Mouse (Mus musculus) forebrain, embryonic 11.5 days (tissue): ENCODE results near the gene Ctcf. TPM values are rescaled to one million over a fixed set of nuclear protein-coding genes. Genes with fewer than 3 reads are reported as not detected.

ENCODE experiments used
- ATAC-seq: fragments of 200-750 bp; cut with Nextera tagmentation; replicated peaks from 2 replicates; pipeline ENCODE4 v1.8.0; 2017; ENCODE audit warnings: moderate TSS enrichment; ENCODE audit not compliant: low FRiP score
- DNase-seq: peaks from one replicate; pipeline ENCODE4 v3.0.0-alpha.2; 2017; ENCODE audit warnings: low spot score
- H3K27ac ChIP-seq: fragments of 300-500 bp; sonication (generic); 2 replicates; pipeline ENCODE4 v1.5.1; 2014; ENCODE audit warnings: low read depth, low read length
- H3K27me3 ChIP-seq: fragments of 300-500 bp; sonication (generic); 2 replicates; pipeline ENCODE4 v1.6.1; 2014; ENCODE audit warnings: mild to moderate bottlenecking, low read length, mixed read lengths; ENCODE audit not compliant: control insufficient read depth, insufficient read depth
- H3K36me3 ChIP-seq: fragments of 300-500 bp; sonication (generic); 2 replicates; pipeline ENCODE4 v1.6.1; 2014; ENCODE audit warnings: mild to moderate bottlenecking, low read length, moderate library complexity, mixed read lengths; ENCODE audit not compliant: control insufficient read depth, insufficient read depth
- H3K4me1 ChIP-seq: fragments of 300-500 bp; sonication (generic); replicated peaks from 2 replicates; pipeline ENCODE4 v1.6.1; 2014; ENCODE audit warnings: low read length, mixed read lengths; ENCODE audit not compliant: control insufficient read depth, insufficient read depth
- H3K4me2 ChIP-seq: fragments of 300-500 bp; sonication (generic); 2 replicates; pipeline ENCODE4 v1.6.1; 2014; ENCODE audit warnings: low read depth, mild to moderate bottlenecking, low read length, moderate library complexity, mixed read lengths; ENCODE audit not compliant: severe bottlenecking
- H3K4me3 ChIP-seq: fragments of 300-500 bp; sonication (generic); 2 replicates; pipeline ENCODE4 v1.5.1; 2014; ENCODE audit warnings: low read depth, low read length
- H3K9ac ChIP-seq: fragments of 300-500 bp; sonication (generic); 2 replicates; pipeline ENCODE4 v1.6.1; 2014; ENCODE audit warnings: low read length
- H3K9me3 ChIP-seq: fragments of 300-500 bp; sonication (generic); 2 replicates; pipeline ENCODE4 v1.6.1; 2016; ENCODE audit warnings: low read length, mixed read lengths; ENCODE audit not compliant: control insufficient read depth
- WGBS: fragments of 180-500 bp; shearing (Covaris S2); extraction: QIAGEN DNeasy Blood & Tissue Kit; methylation state at CpG from one replicate; pipeline ENCODE4 v1.1.7; 2014; 5-methylcytosine and 5-hydroxymethylcytosine counted together
- polyA plus RNA-seq: library from polyadenylated mRNA; unstranded; fragments of >200 nt; fragmentation: Nextera tagmentation; extraction: Ambion mirVana; gene quantifications from 2 replicates; pipeline ENCODE4 v1.2.1, GENCODE M21; 2014

Gene Ctcf
- polyA plus RNA-seq, 1 experiment from 2014 or later, result 134 TPM

GRCm38 (mm10) chr8:105621841-105622240 is 14.5 kb upstream of the Ctcf start:
- DNase-seq (no peak), ATAC-seq (no peak)
- H3K4me1 ChIP-seq, result 0 out of 2 replicates have a peak, but pooled peaks cover 2% of the 10 kb centered on the region
- H3K4me2 ChIP-seq, result no peak overlapping the region
- 79% methylated on average over 4 of the region's 4 CpGs for WGBS
- no peak overlapping the region for H3K9ac ChIP-seq
- no peak overlapping the region for H3K27ac ChIP-seq
- H3K27me3 ChIP-seq, result no peaks in the 10 kb centered on the region
- H3K36me3 ChIP-seq, result peaks cover 5% of the 10 kb centered on the region; the same call in 1 of the 2 replicates
- H3K9me3 ChIP-seq, result no peaks in the 10 kb centered on the region
- H3K4me3 ChIP-seq, result no peak overlapping the region

- no peaks in the 10 kb centered on the region for H3K9me3 ChIP-seq
- WGBS, result 5% methylated on average over 8 of the region's 8 CpGs
- H3K36me3 ChIP-seq, result peaks cover 5% of the 10 kb centered on the region; the same call in 1 of the 2 replicates
- no peaks in the 10 kb centered on the region for H3K27me3 ChIP-seq
- no peak overlapping the region for H3K9ac ChIP-seq
- H3K4me2 ChIP-seq, result no peak overlapping the region
- DNase-seq (peak; percentile 96), ATAC-seq (peak; percentile 86)
- no peak overlapping the region for H3K27ac ChIP-seq
- H3K4me1 ChIP-seq, result 0 out of 2 replicates have a peak, but pooled peaks cover 2% of the 10 kb centered on the region
- no peak overlapping the region for H3K4me3 ChIP-seq
Measured at GRCm38 (mm10) chr8:105622421-105622920, 13.9 kb upstream of the Ctcf start.

GRCm38 (mm10) chr8:105623118-105623517 is 13.2 kb upstream of the Ctcf start:
- ATAC-seq (0 out of 2 replicates have a peak, but pooled peaks have one; percentile 9), DNase-seq (no peak)
- Histone ChIP-seq H3K4me1 (0 out of 2 replicates have a peak, but pooled peaks cover 2% of the 10 kb centered on the region), H3K27me3 (no peaks in the 10 kb centered on the region), H3K4me3 (no peak overlapping the region), H3K4me2 (no peak overlapping the region), H3K9ac (no peak overlapping the region; the same call in 1 of the 2 replicates), H3K27ac (no peak overlapping the region), H3K36me3 (peaks cover 5% of the 10 kb centered on the region; the same call in 1 of the 2 replicates), H3K9me3 (no peaks in the 10 kb centered on the region)
- 24% methylated on average over 5 of the region's 5 CpGs for WGBS

GRCm38 (mm10) chr8:105623679-105624245 is 12.6 kb upstream of the Ctcf start:
- 58% methylated on average over 7 of the region's 7 CpGs for WGBS
- Histone ChIP-seq H3K4me3 (no peak overlapping the region), H3K27me3 (no peaks in the 10 kb centered on the region), H3K9me3 (no peaks in the 10 kb centered on the region), H3K4me2 (no peak overlapping the region), H3K9ac (no peak overlapping the region), H3K36me3 (peaks cover 5% of the 10 kb centered on the region; the same call in 1 of the 2 replicates), H3K27ac (no peak overlapping the region), H3K4me1 (0 out of 2 replicates have a peak, but pooled peaks cover 2% of the 10 kb centered on the region)
- DNase-seq, result no peak
- ATAC-seq, result no peak

- Histone ChIP-seq H3K4me2 (no peak overlapping the region), H3K4me1 (0 out of 2 replicates have a peak, but pooled peaks cover 2% of the 10 kb centered on the region), H3K36me3 (peaks cover 4% of the 10 kb centered on the region; the same call in 1 of the 2 replicates), H3K27ac (no peak overlapping the region), H3K9me3 (no peaks in the 10 kb centered on the region), H3K27me3 (no peaks in the 10 kb centered on the region), H3K4me3 (no peak overlapping the region), H3K9ac (no peak overlapping the region)
- WGBS, result 63% methylated on average over 3 of the region's 3 CpGs
- ATAC-seq, result no peak
- DNase-seq, result no peak
Measured at GRCm38 (mm10) chr8:105624401-105624800, 12.0 kb upstream of the Ctcf start.

GRCm38 (mm10) chr8:105624831-105625230 is 11.5 kb upstream of the Ctcf start:
- H3K27ac ChIP-seq, result no peak overlapping the region
- no peak overlapping the region for H3K9ac ChIP-seq
- no peak for ATAC-seq
- peaks cover 3% of the 10 kb centered on the region; the same call in 1 of the 2 replicates for H3K36me3 ChIP-seq
- 73% methylated on average over 1 of the region's 1 CpGs for WGBS
- no peaks in the 10 kb centered on the region for H3K9me3 ChIP-seq
- DNase-seq, result no peak
- H3K4me2 ChIP-seq, result no peak overlapping the region
- H3K4me1 ChIP-seq, result 0 out of 2 replicates have a peak, but pooled peaks cover 2% of the 10 kb centered on the region
- no peaks in the 10 kb centered on the region for H3K27me3 ChIP-seq
- H3K4me3 ChIP-seq, result no peak overlapping the region

GRCm38 (mm10) chr8:105626086-105626485 is 10.3 kb upstream of the Ctcf start:
- Histone ChIP-seq H3K36me3 (no peaks in the 10 kb centered on the region), H3K9ac (no peak overlapping the region), H3K9me3 (no peaks in the 10 kb centered on the region), H3K4me2 (no peak overlapping the region), H3K4me3 (no peak overlapping the region), H3K27me3 (no peaks in the 10 kb centered on the region), H3K4me1 (0 out of 2 replicates have a peak, but pooled peaks cover 2% of the 10 kb centered on the region), H3K27ac (no peak overlapping the region)
- WGBS, result 82% methylated on average over 1 of the region's 1 CpGs
- no peak for ATAC-seq
- DNase-seq, result no peak

GRCm38 (mm10) chr8:105629337-105629736 is 7.0 kb upstream of the Ctcf start:
- no peaks in the 10 kb centered on the region for H3K4me1 ChIP-seq
- WGBS, result 93% methylated on average over 4 of the region's 4 CpGs

More at GRCm38 (mm10) chr8:105629337-105629736, 7.0 kb upstream of the Ctcf start:
- Histone ChIP-seq H3K27ac (no peak overlapping the region), H3K4me3 (no peak overlapping the region), H3K4me2 (no peak overlapping the region), H3K9me3 (no peaks in the 10 kb centered on the region), H3K27me3 (no peaks in the 10 kb centered on the region), H3K9ac (no peak overlapping the region), H3K36me3 (no peaks in the 10 kb centered on the region)
- ATAC-seq (no peak), DNase-seq (no peak)
